Mouse (Mus musculus): ENCODE measurements around the gene Spaca4.

The Spaca4 gene

GRCm38 (mm10) chr7:45725713-45726112 is at the start of gene Spaca4:
Spaca4 (minus strand) TSS chr7:45725813.
- in situ Hi-C loops (cut with MboI, MseI) = no loop called here

DNA sequence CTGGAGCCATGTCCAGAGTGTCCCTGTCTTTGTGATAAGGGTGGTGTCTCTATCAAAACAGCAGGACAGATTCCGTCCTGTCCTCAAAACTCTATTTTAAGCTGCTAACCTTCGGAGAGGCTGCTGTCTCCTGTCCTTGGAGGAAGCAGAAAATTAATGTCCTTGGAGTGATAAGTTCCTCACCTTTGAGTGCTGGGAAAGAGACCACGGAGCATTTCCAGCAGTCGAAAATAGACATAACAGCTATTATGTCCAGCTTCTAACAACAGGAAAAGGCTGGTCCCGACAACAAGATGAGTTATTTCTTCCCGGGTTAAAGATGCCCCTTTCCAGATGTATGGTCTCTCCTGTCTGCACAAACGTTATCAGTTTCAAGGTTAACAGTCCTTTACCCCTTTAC is 49.6 kb upstream of the Spaca4 start:
- in situ Hi-C loops (cut with MboI, MseI) = no loop called here

DNA sequence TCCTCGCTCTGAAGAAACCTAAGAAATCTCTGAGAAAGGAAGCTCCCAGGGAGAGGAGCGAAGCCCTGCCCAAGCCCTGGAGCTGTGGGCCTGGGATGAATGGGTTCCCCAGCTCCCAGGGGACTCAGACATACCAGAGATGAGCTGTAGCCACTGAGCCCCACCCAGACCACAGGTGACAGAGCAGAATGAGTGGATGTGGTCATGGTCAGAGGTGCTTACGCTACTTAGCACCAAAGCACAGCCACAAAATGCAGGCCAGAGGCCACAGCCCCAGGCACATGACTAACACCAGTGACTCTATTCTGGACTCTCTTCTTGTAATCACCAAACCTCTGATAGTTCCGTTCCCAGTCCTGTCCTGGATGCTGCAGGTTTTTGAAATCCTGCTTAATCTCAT is 45.5 kb upstream of the Spaca4 start:
- in situ Hi-C loops (cut with MboI, MseI) = no loop called here

- in situ Hi-C loops (cut with MboI, MseI) = no loop called here
Observed at GRCm38 (mm10) chr7:45770427-45771082, 44.9 kb upstream of the Spaca4 start.

DNA sequence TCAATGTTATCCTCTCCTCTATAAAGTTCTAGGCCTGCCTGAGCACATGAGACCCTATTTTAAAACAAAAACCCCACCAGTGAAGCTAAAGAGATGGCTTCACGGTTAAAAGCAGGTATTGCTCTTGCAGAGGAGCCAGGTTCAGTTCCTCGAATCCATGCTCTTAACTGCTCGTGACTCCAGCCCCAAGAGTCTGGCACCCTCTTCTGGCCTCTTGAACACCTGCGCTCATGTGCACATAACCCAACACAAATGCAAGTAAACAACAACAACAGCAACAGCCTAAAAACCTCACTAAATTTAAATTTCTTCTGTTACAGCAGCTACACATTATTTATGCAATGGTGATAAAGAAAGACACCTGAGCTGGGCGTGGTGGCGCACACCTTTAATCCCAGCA is 41.9 kb upstream of the Spaca4 start:
- in situ Hi-C loops (cut with MboI, MseI) = no loop called here

DNA sequence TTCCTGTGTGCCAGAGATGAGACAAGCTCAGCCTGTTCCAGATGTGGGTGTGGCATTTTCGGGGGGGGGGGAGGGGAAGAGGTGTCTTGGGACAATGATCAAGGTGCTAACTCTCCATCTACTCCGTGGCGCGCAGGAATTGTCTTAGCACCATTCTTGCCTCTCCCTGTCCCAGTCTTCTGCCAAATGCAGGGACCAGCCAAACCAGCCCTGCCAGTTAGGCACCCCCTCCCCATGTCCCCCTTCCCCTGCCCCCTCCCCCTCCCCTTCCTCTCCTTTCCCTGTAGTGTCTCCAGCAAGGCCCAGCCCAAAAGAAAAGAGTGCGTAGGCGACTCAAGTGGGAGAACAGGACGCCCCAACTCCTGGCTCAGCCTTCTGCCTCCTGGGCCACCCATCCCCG is 41.2 kb upstream of the Spaca4 start:
- in situ Hi-C loops (cut with MboI, MseI) = no loop called here

DNA sequence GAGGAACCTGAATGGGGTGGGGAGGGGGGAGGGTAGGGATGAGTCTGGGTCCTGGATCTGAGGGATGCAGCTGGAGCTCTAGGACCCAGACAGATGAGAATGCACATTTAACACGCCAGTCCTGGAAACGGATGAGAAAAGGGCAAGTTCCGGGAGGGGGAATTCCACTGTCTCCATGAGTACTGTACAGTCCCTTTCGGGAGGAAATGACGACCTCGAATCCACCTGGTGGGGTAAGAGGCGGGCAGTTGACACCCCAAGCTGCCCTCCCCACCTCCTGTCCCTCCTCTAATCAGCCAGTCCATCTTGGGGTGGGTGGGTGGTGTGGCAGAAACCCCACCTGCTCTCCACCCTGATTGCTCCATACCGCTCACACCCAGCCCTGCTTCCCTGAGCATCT is 40.4 kb upstream of the Spaca4 start:
- in situ Hi-C loops (cut with MboI, MseI) = no loop called here

- in situ Hi-C loops (cut with MboI, MseI) = no loop called here
Observed at GRCm38 (mm10) chr7:45760151-45760550, 34.5 kb upstream of the Spaca4 start.

- in situ Hi-C loops (cut with MboI, MseI) = no loop called here
Observed at GRCm38 (mm10) chr7:45759400-45759799, 33.8 kb upstream of the Spaca4 start.

- in situ Hi-C loops (cut with MboI, MseI) = no loop called here
Observed at GRCm38 (mm10) chr7:45755703-45756102, 30.1 kb upstream of the Spaca4 start.

DNA sequence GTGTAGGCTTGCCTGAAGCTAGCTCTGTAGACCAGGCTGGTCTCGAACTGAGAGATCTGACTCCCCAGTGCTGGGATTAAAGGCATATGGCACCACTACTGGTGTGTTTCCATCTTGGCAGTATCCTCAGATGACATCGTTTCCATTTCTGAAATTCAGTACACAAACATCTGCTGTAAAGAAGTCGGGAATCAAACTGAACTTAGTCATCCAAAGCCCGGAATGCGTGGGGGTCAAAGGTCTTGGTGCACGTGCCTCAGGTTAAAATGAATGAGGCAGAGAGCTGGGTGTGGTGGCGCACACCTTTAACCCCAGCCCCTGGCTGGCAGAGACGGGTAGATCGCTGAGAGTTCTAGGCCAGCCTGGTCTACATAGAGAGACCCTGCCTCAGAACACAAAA is 24.5 kb upstream of the Spaca4 start:
- in situ Hi-C loops (cut with MboI, MseI) = no loop called here

DNA sequence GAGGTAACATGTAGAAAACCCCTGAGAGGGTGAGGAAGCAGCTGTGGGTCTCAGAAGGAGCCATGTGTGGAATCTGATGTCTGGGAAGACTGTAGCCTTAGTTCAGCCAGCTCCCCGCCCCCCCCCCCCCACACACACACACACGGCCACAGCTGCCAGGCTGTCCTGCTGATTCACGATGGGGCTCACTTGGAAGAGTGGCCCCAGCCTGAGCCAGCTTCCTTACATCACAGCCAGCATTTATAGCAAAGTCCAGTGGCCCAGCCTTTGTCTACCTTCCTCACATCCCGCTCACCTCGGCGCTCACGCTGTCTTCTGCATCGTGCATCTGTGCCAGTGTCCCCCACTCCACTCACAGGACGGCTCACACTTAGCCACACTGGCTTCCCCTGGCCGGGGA is 23.8 kb upstream of the Spaca4 start:
- in situ Hi-C loops (cut with MboI, MseI) = no loop called here

DNA sequence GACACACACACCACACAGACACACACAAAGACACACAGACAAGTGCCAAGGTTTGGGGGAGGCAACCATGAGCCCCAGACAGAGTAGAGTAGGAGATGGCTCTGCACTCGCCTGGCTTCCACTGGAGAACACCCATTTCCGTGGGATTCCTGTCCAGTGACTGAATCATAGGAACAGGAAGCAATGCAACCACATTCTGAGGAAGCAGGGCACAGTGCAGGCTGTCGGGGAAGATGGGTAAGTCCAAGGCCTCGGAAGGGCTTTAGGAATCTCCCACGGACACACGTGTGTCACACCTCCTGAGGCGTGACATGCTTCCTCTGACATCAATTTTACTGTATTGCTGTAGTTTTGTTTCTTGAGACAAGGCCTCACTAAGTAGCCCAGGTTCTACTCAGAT is 22.5 kb upstream of the Spaca4 start:
- in situ Hi-C loops (cut with MboI, MseI) = no loop called here

GRCm38 (mm10) chr7:45747450-45747849 is 21.8 kb upstream of the Spaca4 start:
- in situ Hi-C loops (cut with MboI, MseI) = no loop called here

DNA sequence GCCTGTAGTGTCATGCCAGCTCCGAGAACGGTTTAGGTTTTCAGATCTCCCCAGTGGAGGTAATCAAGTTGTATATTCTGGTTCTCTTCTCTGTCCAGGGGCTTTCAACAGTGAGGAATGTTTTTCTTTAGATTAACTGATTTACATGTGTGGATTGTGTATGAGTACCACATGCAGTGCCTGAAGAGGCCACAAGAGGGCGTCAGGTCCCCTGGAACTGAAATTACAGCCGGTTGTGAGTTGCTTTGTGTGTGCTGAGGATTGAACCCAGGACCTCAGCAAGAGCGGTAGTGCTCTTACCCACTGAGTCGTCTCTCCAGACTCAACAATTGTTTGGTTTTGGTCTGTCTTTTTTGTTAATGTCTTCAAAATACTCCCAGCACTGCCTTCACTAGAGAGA is 20.9 kb upstream of the Spaca4 start:
- in situ Hi-C loops (cut with MboI, MseI) = no loop called here

- in situ Hi-C loops (cut with MboI, MseI) = loop anchor here (5.0 kb wide), 1 partner anchor 178 kb away; the partner anchor contains the start of genes Ccdc114 and Emp3
Observed at GRCm38 (mm10) chr7:45744387-45744786, 18.8 kb upstream of the Spaca4 start.

GRCm38 (mm10) chr7:45742338-45742737 is 16.7 kb upstream of the Spaca4 start:
- in situ Hi-C loops (cut with MboI, MseI) = loop anchor here (5.0 kb wide), 1 partner anchor 180 kb away; the partner anchor contains the start of genes Ccdc114 and Emp3

- in situ Hi-C loops (cut with MboI, MseI) = loop anchor here (5.0 kb wide), 1 partner anchor 181 kb away; the partner anchor contains the start of genes Ccdc114 and Emp3
Observed at GRCm38 (mm10) chr7:45741777-45742176, 16.2 kb upstream of the Spaca4 start.

GRCm38 (mm10) chr7:45741308-45741707 is 15.7 kb upstream of the Spaca4 start:
- in situ Hi-C loops (cut with MboI, MseI) = loop anchor here (5.0 kb wide), 1 partner anchor 181 kb away; the partner anchor contains the start of genes Ccdc114 and Emp3

DNA sequence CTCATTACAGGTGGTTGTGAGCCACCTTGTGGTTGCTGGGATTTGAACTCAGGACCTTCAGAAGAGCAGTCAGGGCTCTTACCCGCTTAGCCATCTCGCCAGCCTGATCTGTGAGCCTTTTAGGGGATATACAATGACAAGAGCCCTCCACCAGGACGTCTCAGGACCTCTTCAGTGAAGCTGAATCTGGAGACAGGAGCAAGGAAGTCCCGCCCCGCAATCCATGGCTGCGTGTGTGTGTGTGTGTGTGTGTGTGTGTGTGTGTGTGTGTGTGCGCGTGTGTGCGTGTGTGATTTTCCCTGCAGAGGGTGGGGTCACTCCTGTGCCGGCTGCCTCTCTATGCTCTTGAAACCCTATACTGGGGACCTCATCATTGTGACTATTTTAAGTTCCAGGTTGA is 14.2 kb upstream of the Spaca4 start:
- in situ Hi-C loops (cut with MboI, MseI) = loop anchor here (5.0 kb wide), 1 partner anchor 182 kb away; the partner anchor contains the start of genes Ccdc114 and Emp3

- in situ Hi-C loops (cut with MboI, MseI) = no loop called here
Observed at GRCm38 (mm10) chr7:45739162-45739763, 13.7 kb upstream of the Spaca4 start.

DNA sequence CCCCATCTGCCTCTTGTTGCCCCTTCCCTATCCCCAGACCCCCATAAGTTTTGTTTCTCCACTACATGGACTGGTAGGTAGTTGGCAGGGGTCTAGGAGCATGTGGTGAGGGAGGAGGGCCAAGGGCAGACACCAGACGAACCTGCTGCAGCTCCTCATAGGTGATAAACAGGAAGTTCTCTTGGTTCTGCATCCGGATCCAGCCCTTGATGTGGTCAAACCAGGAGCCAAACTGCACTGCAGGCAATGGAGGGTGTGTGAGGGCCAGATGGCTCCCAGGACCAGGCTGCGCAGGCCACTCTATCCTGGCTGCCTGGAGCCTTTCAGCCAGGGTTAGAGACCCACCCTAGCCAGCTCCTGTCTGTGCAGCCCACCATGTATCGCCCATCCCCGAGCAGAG is 7.9 kb upstream of the Spaca4 start:
- in situ Hi-C loops (cut with MboI, MseI) = loop anchor here (5.0 kb wide), 2 partner anchors 79 to 209 kb away; partner anchors contain the start of gene Cyth2

Data from T-helper 2 cell (primary cell).